Mouse (Mus musculus) embryonic fibroblast, embryonic 13.5 days (primary cell): Measurements from ENCODE around the gene Tbx21.

ENCODE experiments used
- CTCF ChIP-seq: IDR thresholded peaks from 2 replicates; pipeline ENCODE4 v1.5.1; 2011; ENCODE audit warnings: mild to moderate bottlenecking, control low read depth, low read length, moderate library complexity, borderline replicate concordance; ENCODE audit not compliant: insufficient read depth
- POLR2A ChIP-seq: IDR thresholded peaks from 2 replicates; pipeline ENCODE4 v1.6.1; 2011; ENCODE audit warnings: low read depth, mild to moderate bottlenecking, control low read depth, low read length, moderate library complexity

- TF ChIP-seq POLR2A (no peak), CTCF (no peak)
Observed at GRCm38 (mm10) chr11:97149026-97149425, 33.9 kb upstream of the Tbx21 start.
